Mouse (Mus musculus): ENCODE measurements around the gene Rpl21.

- TF ChIP-seq ZNF384 (IDR thresholded peaks at IDR 0.05; ENCODE audit: low read depth, low read length) (no peak), HCFC1 (IDR thresholded peaks at IDR 0.05; ENCODE audit: borderline replicate concordance, insufficient read depth, low read length) (no peak), ZC3H11A (IDR thresholded peaks at IDR 0.05; ENCODE audit: borderline replicate concordance, low read depth, low read length) (no peak)
Observed at GRCm38 (mm10) chr5:146809951-146810350, 22.7 kb upstream of the Rpl21 start.
